Mouse (Mus musculus): ENCODE results near the gene Ppt2. TPM values are rescaled to one million over a fixed set of nuclear protein-coding genes. Genes with fewer than 3 reads are reported as not detected.

The Ppt2 gene
- 10 to 100 TPM; 38.0 to 40.7 (median 39.9) TPM for total RNA-seq (2022)

DNA sequence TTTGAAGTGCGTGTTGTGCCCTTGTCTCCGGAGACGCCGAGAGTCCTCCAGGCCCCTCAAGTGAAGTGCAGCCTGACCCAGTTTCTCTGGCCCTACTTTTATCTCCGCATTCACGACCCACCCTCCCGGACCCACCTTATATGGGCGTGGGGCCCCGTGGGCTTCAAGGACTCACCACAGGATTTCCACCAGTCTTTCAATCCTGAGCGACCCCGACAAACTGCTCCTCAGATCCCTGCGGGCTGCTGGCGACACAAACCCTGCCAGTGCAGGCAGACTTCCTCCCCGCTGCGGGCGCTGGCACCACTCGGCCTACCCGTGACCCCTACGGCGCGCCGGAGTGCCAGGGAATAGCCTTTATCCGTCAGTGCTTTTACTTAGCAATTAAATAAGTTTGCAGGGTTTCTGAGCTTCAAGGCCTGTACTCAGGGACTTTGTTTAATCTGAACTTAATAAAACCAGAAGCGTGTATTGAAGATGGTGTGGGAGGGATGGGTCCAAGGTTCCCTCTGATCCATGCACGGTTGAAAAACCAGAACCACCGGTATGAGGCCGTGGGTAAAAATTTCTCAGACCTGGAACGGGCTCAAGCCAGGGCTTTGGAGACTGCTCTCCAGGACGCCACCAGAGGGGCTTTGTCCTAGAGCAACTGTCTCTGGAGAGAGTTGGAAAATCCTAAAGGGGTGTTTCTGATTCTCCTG, at the start of gene Ppt2:
TSS of gene Ppt2 (minus strand) at position 568 of the 701 bp plus-strand sequence.
- DNase-seq (ENCODE audit: low spot score in 2 of 2), result peak in 1 of 2 experiments; percentile 50

DNA sequence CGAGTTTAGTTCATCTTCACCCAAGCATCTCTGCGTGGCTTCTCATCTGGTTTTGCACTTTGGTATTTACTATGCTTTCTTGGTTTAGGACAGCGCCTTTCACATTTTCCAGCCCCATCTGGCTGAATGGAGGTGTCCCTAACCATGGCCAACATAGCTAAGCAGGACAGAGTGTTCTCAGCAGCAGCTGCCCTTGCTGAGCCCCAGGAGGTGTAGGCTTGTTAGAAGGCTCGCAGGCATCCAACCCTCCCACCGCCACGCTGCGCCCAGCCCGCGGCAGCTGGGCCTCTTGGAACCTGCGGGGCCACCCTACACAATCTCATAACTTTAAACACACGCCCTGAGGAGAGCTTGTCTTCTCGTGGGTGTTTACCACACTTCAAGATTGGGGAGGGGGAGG, 48.4 kb upstream of the Ppt2 start:
- DNase-seq (ENCODE audit: low spot score in 2 of 2), result no peak

DNA sequence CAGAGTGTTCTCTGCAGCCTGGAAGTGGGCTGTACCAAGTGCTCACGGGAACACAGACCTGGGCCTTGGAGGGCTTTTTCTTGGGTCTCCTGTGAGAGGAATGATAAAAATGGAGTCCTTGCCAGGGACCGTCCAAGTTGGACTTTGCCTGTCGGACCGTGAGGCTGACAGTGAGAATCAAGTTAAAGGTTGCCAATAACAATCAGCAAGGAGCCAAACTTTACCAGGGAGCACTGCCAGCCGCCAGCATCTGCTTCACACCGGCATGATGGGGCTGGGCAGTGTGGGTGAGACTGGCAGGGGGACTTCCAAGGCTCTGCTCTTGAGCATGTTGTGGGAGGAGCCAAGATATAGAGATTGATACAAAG, 47.8 kb upstream of the Ppt2 start:
- no peak for DNase-seq (ENCODE audit: low spot score in 2 of 2)

GRCm38 (mm10) chr17:34675205-34676092, 47.1 kb upstream of the Ppt2 start:
- no peak for DNase-seq (ENCODE audit: low spot score in 2 of 2)

GRCm38 (mm10) chr17:34674524-34675204, 46.4 kb upstream of the Ppt2 start:
- DNase-seq (ENCODE audit: low spot score in 2 of 2), result no peak

DNA sequence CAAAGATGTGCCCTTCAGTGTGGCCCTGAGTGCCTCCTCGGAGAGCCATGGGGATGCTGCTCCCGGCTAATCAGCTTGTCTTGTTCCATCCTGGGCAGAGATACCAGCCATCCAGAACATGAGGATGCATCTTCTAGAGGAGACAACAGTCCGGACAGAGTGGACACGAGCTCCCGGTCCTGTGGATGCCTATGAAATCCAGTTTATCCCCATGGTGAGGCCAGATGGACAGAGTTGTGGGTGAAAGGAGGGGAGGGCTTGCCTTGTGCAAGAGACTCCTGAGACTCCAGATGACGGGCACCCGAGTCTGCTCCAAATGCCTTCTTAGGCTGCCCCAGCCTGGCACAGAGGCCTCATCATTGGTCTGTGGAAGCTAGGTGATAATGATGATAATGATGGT, 44.8 kb upstream of the Ppt2 start:
- DNase-seq (ENCODE audit: low spot score in 2 of 2), result no peak

DNA sequence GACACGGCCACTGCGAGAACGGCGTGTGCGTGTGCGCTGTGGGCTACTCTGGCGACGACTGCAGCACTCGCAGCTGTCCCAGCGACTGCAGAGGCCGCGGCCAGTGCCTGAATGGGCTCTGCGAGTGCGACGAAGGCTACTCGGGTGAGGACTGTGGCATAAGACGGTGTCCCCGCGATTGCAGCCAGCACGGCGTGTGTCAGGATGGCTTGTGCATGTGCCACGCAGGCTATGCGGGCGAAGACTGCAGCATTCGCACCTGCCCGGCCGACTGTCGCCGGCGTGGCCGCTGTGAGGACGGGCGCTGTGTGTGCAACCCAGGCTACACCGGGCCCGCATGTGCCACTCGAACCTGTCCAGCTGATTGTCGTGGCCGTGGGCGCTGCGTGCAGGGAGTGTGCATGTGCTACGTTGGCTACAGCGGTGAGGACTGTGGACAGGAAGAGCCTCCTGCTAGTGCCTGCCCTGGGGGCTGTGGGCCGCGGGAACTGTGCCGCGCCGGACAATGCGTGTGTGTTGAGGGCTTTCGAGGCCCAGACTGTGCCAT, 44.0 kb upstream of the Ppt2 start:
- DNase-seq (ENCODE audit: low spot score in 2 of 2), result no peak

GRCm38 (mm10) chr17:34671151-34672066, 43.1 kb upstream of the Ppt2 start:
- DNase-seq (ENCODE audit: low spot score in 2 of 2), result no peak

DNA sequence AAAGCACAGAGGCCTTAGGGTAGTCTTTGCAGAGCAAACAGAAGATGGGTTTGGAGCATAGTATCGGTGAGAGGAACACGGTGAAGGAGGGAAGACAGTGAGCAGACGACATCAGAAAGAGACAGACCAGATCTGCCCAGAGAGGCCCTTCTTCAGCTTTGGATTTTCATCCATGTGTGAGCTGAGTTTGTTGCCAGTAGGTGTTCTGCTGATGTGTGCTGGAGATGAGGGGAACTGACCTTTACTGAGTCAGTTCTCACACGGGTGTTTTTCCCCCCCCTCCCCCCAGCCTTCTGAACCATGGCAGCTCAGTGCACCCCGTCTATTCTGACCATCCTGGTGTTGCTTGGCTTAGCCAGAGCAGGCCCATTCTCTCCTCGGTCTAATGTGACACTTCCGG, 41.9 kb upstream of the Ppt2 start, which contains the start of gene Tnxb:
TSS of gene Tnxb (plus strand) at position 301 of the 400 bp plus-strand sequence.
- DNase-seq (ENCODE audit: low spot score in 2 of 2), result no peak

GRCm38 (mm10) chr17:34664472-34664871, 36.2 kb upstream of the Ppt2 start:
- no peak for DNase-seq (ENCODE audit: low spot score in 2 of 2)

DNA sequence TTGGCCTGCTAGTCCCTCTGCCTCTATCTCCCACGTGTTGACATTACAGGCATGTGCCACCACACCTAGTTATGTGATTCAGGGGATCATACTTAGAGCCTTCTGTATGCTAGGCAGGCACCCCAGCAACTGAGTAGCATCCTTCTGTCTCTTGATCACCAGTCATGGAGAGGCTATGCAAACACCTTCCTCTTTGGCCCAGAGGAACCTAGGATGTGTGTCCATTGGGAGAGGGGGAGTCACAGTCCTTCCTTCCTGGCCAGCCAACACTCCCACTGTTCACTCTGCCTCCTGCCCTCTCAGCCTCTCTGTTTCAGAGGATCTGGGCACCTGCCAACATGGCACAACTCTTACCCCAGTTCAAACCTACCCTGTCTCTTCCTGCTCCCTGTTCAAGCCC, 35.2 kb upstream of the Ppt2 start:
- no peak for DNase-seq (ENCODE audit: low spot score in 2 of 2)

GRCm38 (mm10) chr17:34662978-34663377, 34.7 kb upstream of the Ppt2 start:
- no peak for DNase-seq (ENCODE audit: low spot score in 2 of 2)

DNA sequence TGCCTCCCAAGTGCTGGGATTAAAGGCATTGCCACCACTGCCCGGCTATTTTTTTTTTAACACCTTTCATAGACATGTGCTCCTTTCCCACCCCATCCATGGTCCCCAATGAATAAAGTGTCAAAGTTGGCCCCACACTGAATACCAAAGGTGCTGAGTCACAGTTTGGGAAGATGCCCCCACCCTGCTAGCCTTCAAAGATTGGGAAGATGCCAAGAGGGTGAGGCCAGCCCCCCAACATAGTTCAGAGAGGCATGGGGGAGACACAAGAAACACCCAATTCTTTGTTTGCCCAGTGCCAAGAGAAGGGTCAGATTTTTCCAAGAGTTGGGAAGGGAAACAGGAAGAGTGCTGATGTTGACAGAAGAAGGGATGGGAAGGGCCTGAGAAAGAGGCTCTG, 34.2 kb upstream of the Ppt2 start:
- DNase-seq (ENCODE audit: low spot score in 2 of 2), result no peak

DNA sequence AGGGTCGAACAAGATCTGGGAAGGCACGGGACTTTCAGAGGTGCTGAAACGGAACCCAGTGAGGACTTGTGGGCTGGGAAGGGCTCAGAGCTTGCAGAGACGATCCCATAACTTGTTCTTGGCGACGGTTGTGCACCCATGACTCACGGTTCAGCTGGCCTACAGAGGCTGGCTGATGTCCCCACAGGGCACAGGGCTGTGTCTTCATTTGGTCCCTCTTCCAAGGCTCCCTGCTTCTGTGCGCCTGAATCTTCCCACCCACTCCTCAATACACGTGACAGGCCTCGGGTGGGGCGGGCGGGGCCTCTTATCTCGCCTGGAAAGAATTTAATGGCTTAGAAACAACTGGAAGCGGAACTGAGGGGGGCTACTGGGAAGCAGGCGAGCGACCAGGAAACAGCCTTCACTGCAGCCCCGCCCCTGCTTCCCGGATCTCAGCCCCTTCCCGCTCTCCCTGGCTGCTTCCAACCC, 32.8 kb upstream of the Ppt2 start:
- DNase-seq (ENCODE audit: low spot score in 2 of 2), result peak; percentile 53 to 64

DNA sequence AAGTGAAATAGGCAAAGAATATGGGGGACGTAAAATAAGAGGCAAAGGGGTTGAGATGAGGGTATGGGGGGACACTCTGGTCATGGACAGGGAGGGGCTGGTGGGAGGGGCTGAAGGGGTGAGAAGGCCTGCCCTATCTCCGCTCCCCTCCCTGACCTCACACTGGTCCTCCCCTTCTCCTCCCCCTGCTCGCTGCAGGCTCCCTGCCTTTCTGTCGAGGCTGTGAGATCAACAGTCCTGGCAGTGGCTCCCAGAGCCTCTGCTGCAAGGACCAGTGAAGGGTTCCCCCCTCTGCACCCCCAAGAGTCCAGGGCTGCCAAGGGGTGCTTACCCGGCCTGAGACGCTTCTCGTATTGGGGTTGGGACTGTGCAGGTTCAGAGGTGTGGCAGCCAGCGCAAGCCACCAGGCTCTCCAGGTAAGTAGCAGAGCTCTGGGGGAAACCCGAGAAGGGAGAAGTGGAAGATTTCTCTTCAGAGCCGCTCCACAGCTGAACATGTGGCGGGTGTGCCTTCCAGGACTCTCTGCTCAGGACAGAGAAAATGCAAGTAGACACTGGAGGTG, 32.0 kb upstream of the Ppt2 start:
- DNase-seq (ENCODE audit: low spot score in 2 of 2), result peak in 1 of 2 experiments; percentile 41

DNA sequence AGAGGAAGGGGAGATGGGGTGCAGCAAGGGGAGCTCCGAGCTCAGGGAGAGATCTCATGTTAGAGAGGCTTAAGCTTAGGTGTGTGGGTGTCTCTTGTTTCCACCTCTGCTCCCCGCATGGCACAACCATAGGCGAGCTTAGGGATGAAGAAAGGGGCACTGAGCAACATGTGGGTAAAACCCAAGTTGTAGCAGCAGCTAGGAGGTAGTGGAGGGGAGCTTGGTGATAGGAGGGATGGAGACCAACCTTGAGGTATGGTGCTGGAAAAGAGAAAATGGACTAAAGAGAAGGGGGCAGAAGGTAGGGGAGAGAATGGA, 31.5 kb upstream of the Ppt2 start:
- no peak for DNase-seq (ENCODE audit: low spot score in 2 of 2)

GRCm38 (mm10) chr17:34659181-34659896, 31.0 kb upstream of the Ppt2 start:
- DNase-seq (ENCODE audit: low spot score in 2 of 2), result no peak

DNA sequence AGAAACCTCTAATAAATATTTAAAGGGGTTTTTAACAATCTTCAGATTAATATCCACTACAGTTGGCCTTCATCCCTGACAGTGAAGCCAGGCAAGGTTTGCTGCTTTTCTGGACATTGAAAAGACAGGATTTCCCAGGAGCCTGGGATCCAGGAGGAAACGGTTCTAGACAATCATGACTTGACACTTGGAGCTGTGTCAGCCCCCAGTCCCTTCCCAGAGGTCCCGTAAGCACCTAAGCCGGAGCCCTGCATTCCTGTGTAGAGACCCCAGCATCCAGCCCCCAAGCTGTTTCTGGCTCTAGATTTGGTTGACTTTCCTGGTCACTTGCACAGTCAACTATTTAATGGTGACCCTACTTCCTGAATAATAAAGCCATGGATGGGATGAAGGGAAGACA, 30.3 kb upstream of the Ppt2 start:
- no peak for DNase-seq (ENCODE audit: low spot score in 2 of 2)

GRCm38 (mm10) chr17:34658145-34658544, 29.8 kb upstream of the Ppt2 start:
- DNase-seq (ENCODE audit: low spot score in 2 of 2), result no peak

GRCm38 (mm10) chr17:34657271-34657670, 29.0 kb upstream of the Ppt2 start:
- DNase-seq (ENCODE audit: low spot score in 2 of 2), result no peak
